ENCODE assay signal across 8 mouse cellular contexts in genomic region chr17:71552901-71553300, GRCm38 (mm10). TPM values are rescaled to one million over a fixed set of nuclear protein-coding genes. Genes with fewer than 3 reads are reported as not detected.
DNase-seq lines count a peak whose midpoint lies in the region; ATAC-seq and TF ChIP-seq lines count a peak whose summit lies in the region.

No protein-coding gene starts in this region.

- TF ChIP-seq EP300 in liver, postnatal 0 days (IDR thresholded peaks at IDR 0.05; ENCODE audit: low read depth), result no peak
- TF ChIP-seq EP300 in stomach, postnatal 0 days (optimal IDR thresholded peaks at IDR 0.05), result no peak

- H3K9me3 ChIP-seq in hindbrain, embryonic 12.5 days (replicated peaks), result no peaks in the 10 kb centered on the region
- no peaks in the 10 kb centered on the region for H3K9me3 ChIP-seq in liver, postnatal 0 days (ENCODE audit: low read length)
- H3K9me3 ChIP-seq in stomach, postnatal 0 days (ENCODE audit: control insufficient read depth, low read length), result no peaks in the 10 kb centered on the region

- peaks cover 32% of the 10 kb centered on the region for H3K27me3 ChIP-seq in hindbrain, embryonic 12.5 days
- peaks cover 35% of the 10 kb centered on the region for H3K27me3 ChIP-seq in liver, postnatal 0 days (ENCODE audit: insufficient read depth, low read length)
- H3K27me3 ChIP-seq in stomach, postnatal 0 days (ENCODE audit: control insufficient read depth, insufficient read depth, low read length), result no peaks in the 10 kb centered on the region

- no peak for TF ChIP-seq CTCF in liver, postnatal 0 days (IDR thresholded peaks at IDR 0.05; ENCODE audit: low read depth)
- no peak for TF ChIP-seq CTCF in stomach, postnatal 0 days (IDR thresholded peaks at IDR 0.05; ENCODE audit: low read depth)

- no peaks in the 10 kb centered on the region for H3K36me3 ChIP-seq in hindbrain, embryonic 12.5 days
- H3K36me3 ChIP-seq in liver, postnatal 0 days (replicated peaks; ENCODE audit: insufficient read depth, low read length), result no peaks in the 10 kb centered on the region
- no peaks in the 10 kb centered on the region for H3K36me3 ChIP-seq in stomach, postnatal 0 days (ENCODE audit: control insufficient read depth, insufficient read depth, low read length)

- H3K4me1 ChIP-seq in brown adipose tissue, adult 24 weeks (ENCODE audit: control insufficient read depth, insufficient read depth, insufficient read length, low read length), result no peaks in the 10 kb centered on the region
- H3K4me1 ChIP-seq in hindbrain, embryonic 12.5 days, result peaks cover 6% of the 10 kb centered on the region; the same call in 1 of the 2 replicates
- H3K4me1 ChIP-seq in liver, postnatal 0 days (ENCODE audit: insufficient read depth), result peaks cover 13% of the 10 kb centered on the region
- H3K4me1 ChIP-seq in stomach, postnatal 0 days (replicated peaks; ENCODE audit: control insufficient read depth, insufficient read depth), result peaks cover 2% of the 10 kb centered on the region; the same call in 1 of the 2 replicates

- H3K4me2 ChIP-seq in hindbrain, embryonic 12.5 days (replicated peaks), result peak overlapping the region; percentile 94
- H3K4me2 ChIP-seq in liver, postnatal 0 days (ENCODE audit: low read depth, low read length), result peak overlapping the region; percentile 100
- peak overlapping the region; percentile 100 for H3K4me2 ChIP-seq in stomach, postnatal 0 days (replicated peaks; ENCODE audit: low read depth)

- H3K9ac ChIP-seq in hindbrain, embryonic 12.5 days, result no peak overlapping the region
- H3K9ac ChIP-seq in liver, postnatal 0 days (replicated peaks), result no peak overlapping the region
- no peak overlapping the region for H3K9ac ChIP-seq in stomach, postnatal 0 days (ENCODE audit: low read length)

- DNase-seq in kidney, adult 18-20 months, result peak; percentile 5
- DNase-seq in kidney, postnatal 25 days, result no peak
- DNase-seq in liver, postnatal 0 days, result no peak
- no peak for DNase-seq in stomach, postnatal 0 days (ENCODE audit: low spot score)
- DNase-seq in urinary bladder, postnatal 4 days (ENCODE audit: low spot score in 2 of 2), result no peak
- DNase-seq in thymus, postnatal 4 days, result no peak

- H3K4me3 ChIP-seq in brown adipose tissue, adult 24 weeks (ENCODE audit: insufficient read depth, low read depth, low read length), result 0 out of 2 replicates have a peak overlapping the region, but pooled peaks have one; percentile 22
- peak overlapping the region; percentile 65 for H3K4me3 ChIP-seq in hindbrain, embryonic 12.5 days
- H3K4me3 ChIP-seq in liver, postnatal 0 days (ENCODE audit: low read depth, low read length), result peak overlapping the region; percentile 73
- peak overlapping the region; percentile 71; the same call in 1 of the 2 replicates for H3K4me3 ChIP-seq in stomach, postnatal 0 days (ENCODE audit: low read depth, low read length)

- ATAC-seq in hindbrain, embryonic 12.5 days (ENCODE audit: low FRiP score), result no peak
- ATAC-seq in liver, postnatal 0 days, result no peak
- ATAC-seq in stomach, postnatal 0 days (ENCODE audit: low FRiP score, low TSS enrichment), result no peak

- H3K27ac ChIP-seq in brown adipose tissue, adult 24 weeks (replicated peaks; ENCODE audit: low read depth, low read length), result no peak overlapping the region
- H3K27ac ChIP-seq in hindbrain, embryonic 12.5 days, result no peak overlapping the region
- H3K27ac ChIP-seq in liver, postnatal 0 days (ENCODE audit: low read depth), result no peak overlapping the region
- no peak overlapping the region for H3K27ac ChIP-seq in stomach, postnatal 0 days (replicated peaks)

- WGBS in hindbrain, embryonic 12.5 days, result 11% methylated on average over 11 of the region's 11 CpGs
- 12% methylated on average over 11 of the region's 11 CpGs for WGBS in liver, postnatal 0 days (ENCODE audit: insufficient replicate concordance)
- 12% methylated on average over 11 of the region's 11 CpGs for WGBS in stomach, postnatal 0 days

RNA-seq across cellular contexts. Expression of gene Spdya, which starts 1.0 kb away (rescaled TPM):
- not detected in 2 replicates for polyA plus RNA-seq in brown adipose tissue, adult 24 weeks (2012; ENCODE audit: insufficient read depth, insufficient read length, missing spikeins)
- polyA plus RNA-seq in hindbrain, embryonic 12.5 days (2016; fragmentation: Nextera tagmentation; extraction: Ambion mirVana), result 0.99 TPM in 2 replicates
- polyA plus RNA-seq in liver, postnatal 0 days (2015; fragmentation: Nextera tagmentation; extraction: Ambion mirVana), result 0.20 and 0.30 TPM in 2 replicates
- polyA plus RNA-seq in stomach, postnatal 0 days (2015; fragmentation: Nextera tagmentation; extraction: Ambion mirVana), result 0.62 and 1.0 TPM in 2 replicates

RNA-seq across cellular contexts. Expression of gene Ndc80, which starts 26.2 kb away (rescaled TPM):
- polyA plus RNA-seq in brown adipose tissue, adult 24 weeks (2012; ENCODE audit: insufficient read depth, insufficient read length, missing spikeins), result not detected in 2 replicates
- polyA plus RNA-seq in hindbrain, embryonic 12.5 days (2016; fragmentation: Nextera tagmentation; extraction: Ambion mirVana), result 32.2 and 33.3 TPM in 2 replicates
- polyA plus RNA-seq in liver, postnatal 0 days (2015; fragmentation: Nextera tagmentation; extraction: Ambion mirVana), result 16.3 and 17.7 TPM in 2 replicates
- 9.6 and 11.3 TPM in 2 replicates for polyA plus RNA-seq in stomach, postnatal 0 days (2015; fragmentation: Nextera tagmentation; extraction: Ambion mirVana)

Comparison
In these comparisons a context has a peak if more than half of its experiments do, and no peak if none do; other contexts are left out.
1. H3K4me3 ChIP-seq: peak in every context shown above with its lines; median percentile 73 in liver, postnatal 0 days; 71 in stomach, postnatal 0 days; 65 in hindbrain, embryonic 12.5 days; 22 in brown adipose tissue, adult 24 weeks.